Mouse (Mus musculus) G1E (cell line): ENCODE measurements around the gene Gm3646.

Experiments used
- CTCF ChIP-seq: IDR thresholded peaks from 2 replicates; pipeline ENCODE4 v1.5.1; 2012; ENCODE audit warnings: low read depth, low read length, inconsistent platforms, mixed read lengths
- GATA1 ChIP-seq: IDR thresholded peaks from 2 replicates; pipeline ENCODE4 v1.6.1; 2012; ENCODE audit warnings: borderline replicate concordance, low read length, inconsistent platforms, mixed read lengths
- GATA2 ChIP-seq: IDR thresholded peaks from 2 replicates; pipeline ENCODE4 v1.6.1; 2012; ENCODE audit warnings: low read depth, low read length, inconsistent platforms, borderline replicate concordance
- TAL1 ChIP-seq: conservative IDR thresholded peaks from 2 replicates; pipeline ENCODE4 v1.6.1; 2012; ENCODE audit warnings: low read depth, low read length, inconsistent platforms, mixed read lengths

DNA sequence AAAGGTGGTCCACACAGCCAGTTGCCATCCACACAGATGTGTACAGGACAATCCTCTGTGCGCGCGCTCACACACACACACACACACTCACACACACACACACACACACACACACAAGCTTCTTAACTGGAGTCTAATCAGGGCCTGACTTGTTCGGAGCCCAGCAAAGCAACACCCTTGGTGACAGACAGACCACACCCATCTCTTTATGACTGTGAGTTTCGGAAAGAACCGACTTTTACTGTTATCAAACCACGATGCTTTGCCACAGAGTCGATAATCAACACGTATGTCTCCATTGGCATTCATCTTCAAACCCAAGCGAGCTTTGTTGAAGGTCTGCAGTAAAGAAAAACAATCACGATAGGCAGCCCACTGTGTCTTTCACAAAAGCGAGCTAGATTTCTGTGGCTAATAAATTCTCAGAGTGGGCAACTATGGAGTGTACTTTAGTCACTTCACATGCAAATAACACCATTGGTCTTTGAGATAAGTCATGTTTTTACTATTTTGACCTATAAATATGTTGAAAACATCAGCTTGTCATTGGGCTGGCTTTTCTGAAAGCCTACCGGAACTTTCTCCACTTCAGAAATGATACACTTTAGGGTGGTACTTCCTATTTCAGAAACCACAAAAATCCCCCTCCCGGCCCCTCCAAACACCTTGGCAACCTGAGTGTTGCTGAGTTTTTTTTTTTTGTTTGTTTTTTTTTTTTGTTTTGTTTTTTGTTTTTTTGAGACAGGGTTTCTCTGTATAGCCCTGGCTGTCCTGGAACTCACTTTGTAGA lies 37.3 kb upstream of the Gm3646 start:
- TF ChIP-seq CTCF (no peak), GATA1 (no peak), GATA2 (no peak), TAL1 (no peak)
